Mouse (Mus musculus) C2C12 (cell line): ENCODE measurements around the gene Cdk17.

ENCODE experiments used
- CEBPB ChIP-seq: IDR thresholded peaks from one replicate; pipeline ENCODE4 v1.6.1; 2011; ENCODE audit warnings: low read depth, mild to moderate bottlenecking, control low read depth, moderate library complexity
- CTCF ChIP-seq: IDR thresholded peaks from one replicate; pipeline ENCODE4 v1.5.1; 2011; ENCODE audit not compliant: control insufficient read depth, insufficient read depth, insufficient read length
- MYOD1 ChIP-seq: IDR thresholded peaks from one replicate; pipeline ENCODE4 v1.6.1; 2011; ENCODE audit warnings: low read depth; ENCODE audit not compliant: control insufficient read depth, insufficient read length
- MYOG ChIP-seq: IDR thresholded peaks from one replicate; pipeline ENCODE4 v1.6.1; 2011; ENCODE audit not compliant: control insufficient read depth, insufficient read length; ENCODE audit errors: extremely low read depth

DNA sequence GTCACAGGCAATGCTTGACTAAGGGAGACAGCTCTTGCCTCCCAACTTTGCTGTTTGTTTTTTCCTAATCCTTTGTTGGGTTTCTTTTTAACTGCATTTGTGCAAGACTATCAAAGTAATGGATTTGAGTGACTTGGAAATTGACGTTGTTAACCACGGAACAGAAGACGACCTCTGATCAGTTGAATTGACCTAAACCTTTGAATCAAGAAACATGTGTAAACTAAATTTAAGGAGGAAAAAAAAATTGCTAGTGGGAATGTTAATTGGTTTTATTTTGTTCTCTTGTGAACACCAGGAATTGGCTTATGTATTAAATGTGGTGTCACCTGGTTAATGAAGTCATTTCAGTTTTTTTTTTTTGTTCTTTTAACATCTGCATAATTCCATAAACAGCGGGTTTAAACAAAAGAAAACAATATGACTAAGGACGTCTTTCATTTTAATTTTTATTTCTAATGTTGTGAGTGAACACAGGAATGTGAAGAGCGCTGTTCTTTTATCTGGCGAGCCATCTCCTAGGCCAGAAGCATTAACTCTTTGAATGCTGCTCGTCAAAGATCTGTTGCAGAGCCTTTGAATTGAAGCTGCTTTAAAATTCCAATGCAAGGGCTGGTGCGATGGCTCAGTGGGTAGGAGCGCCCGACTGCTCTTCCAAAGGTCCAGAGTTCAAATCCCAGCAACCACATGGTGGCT is 1.7 kb downstream of the Cdk17 start:
- TF ChIP-seq CTCF (no peak), MYOD1 (no peak), CEBPB (no peak), MYOG (no peak)
